Comparison of ENCODE assay signal across 11 mouse cellular contexts in the genomic region with DNA sequence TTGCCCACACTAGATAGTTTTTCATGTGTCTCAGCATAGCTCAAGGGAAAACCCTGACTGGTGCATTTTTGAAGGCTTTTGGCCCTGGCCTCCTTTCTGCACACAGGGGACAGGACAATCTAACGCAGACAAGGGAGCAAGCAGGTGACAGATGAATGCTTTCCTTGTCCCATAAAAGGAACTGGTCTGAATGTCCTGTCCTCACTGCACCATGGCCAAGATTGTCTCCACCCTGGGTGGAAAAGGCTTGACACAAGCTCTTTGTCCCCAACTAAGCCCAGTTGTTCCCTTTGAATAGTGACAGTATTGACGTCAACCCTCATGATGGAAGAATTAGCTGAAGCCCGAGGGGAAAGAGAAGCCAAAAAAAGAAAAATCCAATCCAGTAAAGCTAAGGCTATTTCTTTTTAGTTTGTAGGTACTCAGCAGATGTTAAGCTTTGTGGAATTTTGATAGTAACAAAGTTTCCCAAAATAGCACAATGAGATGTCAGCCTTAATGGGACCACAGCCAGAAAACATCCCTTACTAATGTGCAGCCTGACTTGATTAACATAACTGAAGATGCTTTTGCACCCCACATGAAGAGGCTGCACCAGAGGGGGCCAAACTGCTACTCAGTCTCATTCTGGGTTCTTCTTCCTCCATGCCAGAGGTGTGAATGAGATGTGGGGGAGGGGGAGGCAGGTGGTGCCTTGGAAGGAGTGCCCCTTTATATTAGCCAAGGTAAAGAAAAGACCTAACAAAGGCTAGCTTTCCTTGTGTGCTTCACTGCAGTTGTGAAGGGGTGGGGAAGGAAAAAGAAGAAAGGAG. TPM values are rescaled to one million over a fixed set of nuclear protein-coding genes. Genes with fewer than 3 reads are reported as not detected.
DNase-seq lines count a peak whose midpoint lies in the region; TF ChIP-seq lines count a peak whose summit lies in the region.
"Had no signal": no experiment of that assay in that cellular context is flagged by ENCODE, and none has a peak within 500 bp of the region (broad histone marks: within the 10 kb centered on the region; RNA-seq: fewer than 3 reads in every experiment).

No protein-coding gene starts in this region.

- no peak for TF ChIP-seq CTCF in gastrocnemius, adult 2 months (IDR thresholded peaks at IDR 0.05)

- H3K4me1 ChIP-seq in heart, embryonic 10.5 days, result peaks cover 21% of the 10 kb centered on the region; the same call in 1 of the 2 replicates
- H3K4me1 ChIP-seq: intestine, embryonic 15.5 days; liver, embryonic 15.5 days had no signal

- 48% methylated on average over 3 of the region's 3 CpGs for WGBS in heart, embryonic 10.5 days

- H3K4me3 ChIP-seq in gastrocnemius, adult 2 months, result no peak overlapping the region
- no peak overlapping the region for H3K4me3 ChIP-seq in heart, embryonic 10.5 days
- H3K4me3 ChIP-seq: embryonic facial prominence, embryonic 13.5 days; intestine, embryonic 15.5 days; liver, embryonic 15.5 days; neural tube, embryonic 15.5 days had no signal

- peak overlapping the region; percentile 68 for H3K27ac ChIP-seq in gastrocnemius, adult 2 months
- H3K27ac ChIP-seq in heart, embryonic 10.5 days, result 0 out of 2 replicates have a peak overlapping the region, but pooled peaks have one; percentile 16
- H3K27ac ChIP-seq: embryonic facial prominence, embryonic 13.5 days; intestine, embryonic 15.5 days; liver, embryonic 15.5 days; neural tube, embryonic 15.5 days had no signal

- no peaks in the 10 kb centered on the region for H3K9me3 ChIP-seq in heart, embryonic 10.5 days
- H3K9me3 ChIP-seq: embryonic facial prominence, embryonic 13.5 days; intestine, embryonic 15.5 days; liver, embryonic 15.5 days; neural tube, embryonic 15.5 days had no signal

- H3K27me3 ChIP-seq in heart, embryonic 10.5 days (ENCODE audit: insufficient read depth, poor library complexity, severe bottlenecking), result no peaks in the 10 kb centered on the region
- H3K27me3 ChIP-seq: embryonic facial prominence, embryonic 13.5 days; intestine, embryonic 15.5 days; liver, embryonic 15.5 days; neural tube, embryonic 15.5 days had no signal

- no peaks in the 10 kb centered on the region for H3K36me3 ChIP-seq in heart, embryonic 10.5 days
- H3K36me3 ChIP-seq: embryonic facial prominence, embryonic 13.5 days; intestine, embryonic 15.5 days; liver, embryonic 15.5 days; neural tube, embryonic 15.5 days had no signal

- intact Hi-C loops in gastrocnemius, adult 2 months (cut with DNase I), result no loop called here

- no peak for DNase-seq in gastrocnemius, adult 2 months
- DNase-seq in gastrocnemius, postnatal 10 days, result no peak
- peak; percentile 18 to 28 for DNase-seq in right cerebral cortex, adult 2 months (ENCODE audit: low spot score in 2 of 2)
- no peak for DNase-seq in right cerebral cortex, postnatal 4 days
- DNase-seq in heart, embryonic 10.5 days (ENCODE audit: low spot score), result no peak
- peak; percentile 79 for DNase-seq in telencephalon, adult 2 months (ENCODE audit: low read depth, low spot score)
- DNase-seq in liver, result no peak

RNA-seq across cellular contexts. Expression of a gene that starts 47.6 kb away (rescaled TPM):
- total RNA-seq in gastrocnemius, adult 2 months (2021), result 1 to 10 TPM; 6.2 to 7.1 TPM
- 1 to 10 TPM; 5.9 to 7.0 TPM for total RNA-seq in gastrocnemius, postnatal 10 days (2021)
- 8.8 and 11.1 TPM in 2 replicates for polyA plus RNA-seq in heart, embryonic 10.5 days (2016; fragmentation: Nextera tagmentation; extraction: Ambion mirVana)

Comparison
In these comparisons a context has a peak if more than half of its experiments do, and no peak if none do; other contexts are left out.
1. DNase-seq: peak in right cerebral cortex, adult 2 months (2 of 2) and telencephalon, adult 2 months (single experiment); none in gastrocnemius, adult 2 months (single experiment), gastrocnemius, postnatal 10 days (single experiment), right cerebral cortex, postnatal 4 days (single experiment), heart, embryonic 10.5 days (single experiment) and liver (single experiment).